Mouse (Mus musculus) frontal cortex, postnatal 36 days (tissue): ENCODE measurements around the gene Gm27029.
A peak's percentile ranks its signal among the peaks of the same experiment; 100 is the strongest.
"Not testable (repeated sequence)": the region's sequence is repeated elsewhere in the genome, so short reads cannot be mapped to it uniquely, and the experiment has no call there.

Experiments
- DNase-seq, 2 experiments: peaks; one replicate each; pipeline ENCODE4 v3.0.0; 2022; ENCODE audit warnings: low spot score in 2 of 2

Gm27029 gene

GRCm38 (mm10) chr11:101424105-101424851, at the start of gene Gm27029:
Gene Gm27029, minus strand, starts transcription at chr11:101424796.
- DNase-seq: no peak

DNA sequence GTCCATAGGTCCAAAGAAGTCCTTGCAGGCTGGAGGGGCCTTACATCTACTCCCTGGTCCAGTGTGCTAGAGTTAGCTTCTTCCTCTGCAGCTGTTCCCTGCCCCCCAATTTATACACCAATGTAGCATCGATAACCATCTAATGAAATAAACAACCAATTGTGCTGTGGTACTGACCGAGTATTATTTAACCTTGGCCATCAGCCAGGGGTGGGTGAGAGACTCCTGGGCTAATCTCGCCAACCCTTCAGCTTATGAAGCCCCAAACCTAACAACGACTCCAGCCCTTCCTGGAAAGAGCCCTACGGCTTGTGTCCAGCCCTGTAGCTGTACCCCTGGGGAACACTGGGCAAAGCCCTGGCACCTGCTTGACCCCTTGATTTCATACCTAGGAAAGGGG, 49.7 kb upstream of the Gm27029 start:
- no peak for DNase-seq

- not testable (repeated sequence) for DNase-seq
Observed at GRCm38 (mm10) chr11:101473686-101474085, 49.1 kb upstream of the Gm27029 start.

DNA sequence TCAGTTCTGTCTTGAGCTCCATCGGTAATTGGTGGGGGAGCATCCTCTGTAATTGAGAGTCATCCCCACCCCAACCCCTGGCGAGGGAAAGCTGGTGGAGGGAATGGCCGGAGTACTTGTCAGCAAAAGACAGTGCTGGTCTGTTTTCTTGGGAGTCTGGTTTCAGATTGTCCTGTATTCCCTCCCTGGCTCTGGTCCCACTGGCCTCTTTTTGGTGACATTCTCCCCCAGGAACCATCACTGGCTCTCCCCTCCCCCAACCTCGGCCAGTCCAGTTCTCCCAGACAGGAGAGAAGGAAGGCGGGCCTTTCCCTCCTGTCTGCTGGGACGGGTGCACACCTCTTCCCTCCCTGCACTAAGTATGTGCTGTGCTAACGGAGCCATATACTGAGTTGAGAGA, 47.7 kb upstream of the Gm27029 start:
- DNase-seq: no peak

DNA sequence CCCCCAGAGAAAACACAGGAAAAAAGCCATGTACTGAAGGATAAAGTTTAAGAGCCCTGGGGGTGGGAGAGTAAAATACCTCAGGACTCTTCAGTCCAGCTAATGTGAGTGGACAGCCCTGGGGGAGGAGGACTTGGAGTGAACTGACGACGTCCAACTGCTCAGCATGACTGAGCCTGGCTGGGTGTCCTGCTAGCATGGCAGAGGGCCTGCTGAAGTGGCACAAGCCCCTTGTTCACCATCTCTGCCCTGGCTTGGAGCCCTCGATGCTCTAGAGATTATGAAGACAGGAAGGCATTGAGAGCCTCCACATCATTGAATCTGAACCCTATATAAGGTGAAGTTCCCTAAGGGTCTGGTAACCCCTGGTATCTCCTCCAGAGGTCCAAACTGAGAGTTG, 47.3 kb upstream of the Gm27029 start:
- no peak for DNase-seq

DNA sequence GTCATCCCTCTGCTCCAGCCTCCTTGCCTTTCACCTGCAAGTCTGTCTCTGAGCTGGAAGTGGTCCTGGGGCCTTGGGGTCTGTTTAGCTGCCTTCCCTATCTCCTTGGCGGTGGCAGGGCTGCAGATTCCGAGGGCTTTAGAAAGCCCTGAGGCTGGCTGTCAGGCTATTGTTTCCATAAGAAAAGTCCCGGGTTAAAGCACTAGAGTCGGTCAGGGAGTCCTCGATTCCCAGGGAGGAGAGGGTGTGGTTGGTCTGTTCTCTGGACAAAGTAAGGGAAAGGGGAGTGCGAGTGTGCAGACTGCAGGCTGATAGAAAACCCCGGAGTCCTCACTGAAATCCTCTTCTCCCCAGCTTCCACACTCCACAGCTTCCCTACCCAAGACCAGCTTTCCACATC, 45.6 kb upstream of the Gm27029 start:
- no peak for DNase-seq

- DNase-seq: no peak
Observed at GRCm38 (mm10) chr11:101469155-101469554, 44.6 kb upstream of the Gm27029 start.

DNA sequence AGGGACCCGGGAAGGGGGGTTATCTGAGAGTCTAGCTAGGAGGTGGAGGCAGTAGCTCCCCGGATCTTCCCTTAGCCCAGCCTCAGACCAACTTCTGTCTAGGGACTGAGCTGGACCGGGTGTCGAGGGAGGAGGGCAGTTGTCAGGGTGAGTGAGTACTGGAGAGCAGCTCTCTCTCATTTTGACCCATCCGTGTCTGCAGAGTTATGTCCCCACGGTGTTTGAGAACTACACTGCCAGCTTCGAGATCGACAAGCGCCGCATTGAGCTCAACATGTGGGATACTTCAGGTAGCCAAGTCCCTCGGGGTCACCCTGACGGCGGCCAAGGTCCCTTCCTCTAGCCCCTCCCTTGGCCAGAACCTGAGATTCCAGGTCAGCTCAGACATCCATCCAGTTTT, 44.1 kb upstream of the Gm27029 start:
- no peak for DNase-seq

- DNase-seq: peak in 1 of 2 experiments; percentile 27
Observed at GRCm38 (mm10) chr11:101468263-101468688, 43.7 kb upstream of the Gm27029 start.

- DNase-seq: peak; percentile 48 to 72
Observed at GRCm38 (mm10) chr11:101467477-101468262, 43.1 kb upstream of the Gm27029 start.

DNA sequence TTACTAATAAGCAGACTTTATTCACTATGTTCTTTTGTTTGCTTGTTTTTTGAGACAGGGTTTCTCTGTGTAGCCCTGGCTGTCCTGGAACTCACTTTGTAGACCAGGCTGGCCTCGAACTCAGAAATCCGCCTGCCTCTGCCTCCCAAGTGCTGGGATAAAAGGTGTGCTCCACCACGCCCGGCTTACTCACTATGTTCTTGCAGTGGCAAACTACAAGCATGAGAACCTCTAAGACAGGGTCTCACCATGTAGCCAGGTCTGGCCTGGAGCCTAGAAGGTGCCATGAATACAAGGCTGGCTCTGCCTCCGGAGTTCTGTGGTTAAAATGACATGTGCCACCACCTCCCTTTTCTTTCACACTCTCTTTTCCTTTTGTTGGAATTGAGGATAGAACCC, 42.0 kb upstream of the Gm27029 start:
- not testable (repeated sequence) for DNase-seq

GRCm38 (mm10) chr11:101465869-101466551, 41.4 kb upstream of the Gm27029 start, which contains the start of gene Vat1:
Gene Vat1, minus strand, starts transcription at chr11:101466230.
- peak; percentile 56 to 61 for DNase-seq

DNA sequence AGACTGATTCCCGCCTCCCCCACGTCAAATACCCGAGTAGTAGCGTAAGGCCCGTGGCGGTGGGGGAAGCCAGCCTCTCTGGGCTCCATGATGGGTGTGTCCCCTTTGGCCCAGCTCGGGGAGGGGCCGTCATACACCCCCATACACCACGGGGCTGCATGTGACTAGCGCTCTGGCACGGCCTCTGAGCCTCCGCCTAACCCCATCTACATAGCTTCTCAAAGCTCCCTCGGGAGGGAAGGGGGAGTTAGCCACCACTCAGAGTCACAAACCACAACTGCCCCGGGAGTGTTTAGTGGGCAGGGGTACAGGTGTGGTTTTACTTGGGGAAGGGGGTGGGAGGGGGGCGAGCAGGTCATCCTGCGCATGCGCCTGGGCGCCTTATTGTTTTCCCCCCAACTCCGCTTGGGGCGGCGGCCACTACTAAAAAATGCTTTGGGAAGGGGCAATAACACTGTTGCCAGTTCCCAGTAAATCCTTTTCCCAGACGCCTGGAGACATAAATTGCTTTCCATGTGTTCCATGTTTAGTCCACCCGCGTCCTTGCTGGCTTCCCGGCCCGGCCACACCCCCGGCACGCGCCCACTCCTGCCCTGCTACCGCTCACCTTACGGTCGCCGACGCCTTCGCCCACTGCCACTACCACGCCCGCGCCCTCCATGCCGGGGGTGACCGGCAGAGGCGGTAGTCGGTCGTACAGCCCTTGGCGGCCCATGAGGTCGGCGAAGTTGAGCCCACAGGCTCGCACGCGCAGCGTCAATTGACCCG, 40.7 kb upstream of the Gm27029 start:
- DNase-seq: peak in 1 of 2 experiments; percentile 19

- no peak for DNase-seq
Observed at GRCm38 (mm10) chr11:101464211-101465100, 39.9 kb upstream of the Gm27029 start, which contains the start of gene Rnd2. Gene Rnd2, plus strand, starts transcription at chr11:101464999.

GRCm38 (mm10) chr11:101462583-101463440, 38.2 kb upstream of the Gm27029 start:
- no peak for DNase-seq

GRCm38 (mm10) chr11:101462141-101462540, 37.5 kb upstream of the Gm27029 start:
- DNase-seq: no peak

GRCm38 (mm10) chr11:101460321-101460720, 35.7 kb upstream of the Gm27029 start:
- no peak for DNase-seq

DNA sequence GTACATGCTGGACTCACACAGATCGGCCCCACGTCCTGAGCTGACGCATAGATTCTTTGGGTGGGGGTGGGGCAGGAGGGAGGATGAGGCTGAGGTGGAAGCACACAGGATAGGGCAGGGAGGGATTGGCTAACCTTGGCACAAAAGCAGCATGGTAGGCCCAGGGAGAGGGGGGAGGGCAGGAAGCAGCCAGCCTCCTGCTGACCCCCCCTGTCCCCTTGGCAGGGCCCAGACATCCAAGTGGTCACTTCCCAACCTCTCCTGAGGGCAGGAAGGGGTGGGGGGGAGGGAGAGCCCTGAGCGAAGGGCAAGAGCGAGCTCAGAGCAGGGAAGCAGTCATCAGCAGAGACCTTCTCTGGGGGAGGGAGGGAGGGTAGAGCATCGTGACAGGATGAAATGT, 35.1 kb upstream of the Gm27029 start:
- DNase-seq: no peak

DNA sequence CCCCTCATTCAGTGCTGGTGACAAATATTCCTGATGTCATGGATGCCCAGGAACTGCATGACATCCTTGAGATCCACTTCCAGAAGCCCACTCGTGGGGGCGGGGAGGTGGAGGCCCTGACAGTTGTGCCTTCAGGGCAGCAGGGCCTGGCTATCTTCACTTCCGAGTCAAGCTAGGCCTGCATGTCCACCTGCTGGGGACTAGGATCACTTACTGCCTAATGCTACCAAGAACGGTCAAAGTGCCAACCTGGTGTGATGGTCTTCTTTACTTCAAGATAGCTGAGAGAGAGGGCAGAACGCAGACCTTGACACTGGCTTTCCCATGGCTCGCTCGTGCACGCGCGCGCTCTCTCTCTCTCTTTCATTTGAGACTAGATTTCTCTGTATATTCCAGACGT, 33.6 kb upstream of the Gm27029 start:
- DNase-seq: no peak
